Comparison of ENCODE assay signal across 28 mouse cellular contexts in the genomic region with DNA sequence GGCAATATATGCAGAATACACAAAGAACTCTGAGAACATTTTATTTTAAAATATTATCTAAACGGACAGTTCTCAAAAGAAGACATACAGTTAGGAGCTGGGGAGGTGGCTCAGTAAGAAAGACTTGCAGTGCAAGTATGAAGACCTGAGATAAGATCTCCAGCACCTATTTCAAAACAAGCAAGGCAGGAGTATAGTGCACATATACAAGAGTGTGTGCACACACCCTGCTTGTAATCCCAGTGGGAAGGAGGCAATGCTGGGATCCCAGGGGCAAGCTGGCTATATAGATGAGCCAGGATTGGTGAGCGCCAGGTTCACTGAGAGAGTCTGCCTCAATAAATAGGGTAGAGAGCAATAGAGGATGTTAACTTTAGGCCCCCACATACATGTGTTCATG.
"Had no signal": no experiment of that assay in that cellular context is flagged by ENCODE, and none has a peak within 500 bp of the region (broad histone marks: within the 10 kb centered on the region; RNA-seq: fewer than 3 reads in every experiment).

No protein-coding gene starts in this region.

- H3K9ac ChIP-seq: embryonic facial prominence, embryonic 12.5 days; embryonic facial prominence, embryonic 13.5 days; embryonic facial prominence, embryonic 15.5 days; forebrain, embryonic 12.5 days; forebrain, embryonic 13.5 days; forebrain, embryonic 15.5 days; forebrain, postnatal 0 days had no signal

- H3K4me3 ChIP-seq: embryonic facial prominence, embryonic 10.5 days; embryonic facial prominence, embryonic 12.5 days; embryonic facial prominence, embryonic 13.5 days; embryonic facial prominence, embryonic 15.5 days; erythroblast, embryonic 14.5 days; forebrain, embryonic 10.5 days; forebrain, embryonic 12.5 days; forebrain, embryonic 13.5 days; forebrain, embryonic 15.5 days; gastrocnemius, adult 2 months; heart, adult 2 months had no signal

- ATAC-seq: forebrain, embryonic 13.5 days; forebrain, embryonic 14.5 days; forebrain, embryonic 15.5 days; forebrain, embryonic 16.5 days; forebrain, postnatal 0 days had no signal

- DNase-seq: cerebellum, adult 8-10 months; cerebellum, adult 9-10 months; cerebellum, adult 9-11 months; cerebellum, postnatal 10 days; cerebellum, postnatal 14 days; cerebellum, postnatal 25 days; cerebellum, postnatal 36 days; embryo, embryonic 11 days; forebrain, postnatal 0 days; gastrocnemius, adult 2 months; gastrocnemius, postnatal 10 days; gastrocnemius, postnatal 14 days; gastrocnemius, postnatal 25 days; gastrocnemius, postnatal 36 days; heart, adult 11 months; heart, adult 18-20 months; heart, adult 2 months had no signal

- H3K27me3 ChIP-seq: embryonic facial prominence, embryonic 12.5 days; embryonic facial prominence, embryonic 13.5 days; embryonic facial prominence, embryonic 15.5 days; forebrain, embryonic 12.5 days; forebrain, embryonic 13.5 days; forebrain, embryonic 15.5 days had no signal

- H3K9me3 ChIP-seq: embryonic facial prominence, embryonic 15.5 days; forebrain, embryonic 15.5 days had no signal

- H3K4me1 ChIP-seq: embryonic facial prominence, embryonic 13.5 days; embryonic facial prominence, embryonic 15.5 days; forebrain, embryonic 12.5 days; forebrain, embryonic 13.5 days; forebrain, embryonic 15.5 days had no signal

- H3K27ac ChIP-seq: embryonic facial prominence, embryonic 10.5 days; embryonic facial prominence, embryonic 12.5 days; embryonic facial prominence, embryonic 13.5 days; embryonic facial prominence, embryonic 15.5 days; forebrain, embryonic 10.5 days; forebrain, embryonic 12.5 days; forebrain, embryonic 13.5 days; forebrain, embryonic 15.5 days; gastrocnemius, adult 2 months; heart, adult 2 months had no signal

- H3K36me3 ChIP-seq: embryonic facial prominence, embryonic 12.5 days; embryonic facial prominence, embryonic 15.5 days; forebrain, embryonic 15.5 days had no signal

- H3K4me2 ChIP-seq: embryonic facial prominence, embryonic 12.5 days; embryonic facial prominence, embryonic 13.5 days; embryonic facial prominence, embryonic 15.5 days; forebrain, embryonic 12.5 days; forebrain, embryonic 13.5 days; forebrain, embryonic 15.5 days had no signal
